Mouse (Mus musculus) thymus, adult 2 months (tissue): Measurements from ENCODE around the gene Kcnh1.

ENCODE experiments used
- CTCF ChIP-seq: fragments of 200-500 bp; IDR thresholded peaks from 2 replicates; pipeline ENCODE4 v1.5.1; 2012; ENCODE audit warnings: mild to moderate bottlenecking, control low read depth, low read length, moderate library complexity, borderline replicate concordance; ENCODE audit not compliant: control insufficient read depth, poor library complexity, insufficient read depth; ENCODE audit errors: extremely low read depth
- POLR2A ChIP-seq: fragments of 200-500 bp; IDR thresholded peaks from 2 replicates; pipeline ENCODE4 v1.6.1; 2012; ENCODE audit warnings: mild to moderate bottlenecking, low read length, control low read depth, moderate library complexity; ENCODE audit not compliant: control insufficient read depth, poor library complexity, insufficient read depth; ENCODE audit errors: extremely low read depth

GRCm38 (mm10) chr1:192473134-192473533, 282.6 kb downstream of the Kcnh1 start:
- TF ChIP-seq CTCF = no peak
- TF ChIP-seq POLR2A = no peak
